Mouse (Mus musculus): ENCODE data around the gene Cmpk1. TPM values are rescaled to one million over a fixed set of nuclear protein-coding genes. Genes with fewer than 3 reads are reported as not detected.
A peak's percentile ranks its signal among the peaks of the same experiment; 100 is the strongest.
"Not testable (repeated sequence)": the region's sequence is repeated elsewhere in the genome, so short reads cannot be mapped to it uniquely, and the experiment has no call there.

Cmpk1 gene
- polyA plus RNA-seq, 1 experiment = 48.7 TPM

- WGBS = 45% methylated on average over 3 of the region's 3 CpGs
- Histone ChIP-seq H3K4me3 (replicated peaks; ENCODE audit: insufficient read depth, low read depth, low read length) (no peak overlapping the region), H3K27ac (ENCODE audit: insufficient read depth, low read length) (no peak overlapping the region), H3K4me1 (ENCODE audit: control insufficient read depth, insufficient read depth, low read length) (no peaks in the 10 kb centered on the region), H3K27me3 (ENCODE audit: control insufficient read depth, insufficient read depth, low read length) (no peaks in the 10 kb centered on the region)
- TF ChIP-seq POLR2A (IDR thresholded peaks at IDR 0.05; ENCODE audit: borderline replicate concordance, insufficient read depth, low read length) = no peak
- TF ChIP-seq CTCF (IDR thresholded peaks at IDR 0.05; ENCODE audit: borderline replicate concordance, insufficient read depth, low read depth, low read length) = no peak; the same call in 1 of the 2 replicates
- peak in 1 of 2 experiments; percentile 21 for DNase-seq
Measured at GRCm38 (mm10) chr4:114997051-114997450, 10.0 kb upstream of the Cmpk1 start.

- Histone ChIP-seq H3K4me3 (replicated peaks; ENCODE audit: insufficient read depth, low read depth, low read length) (no peak overlapping the region), H3K4me1 (ENCODE audit: control insufficient read depth, insufficient read depth, low read length) (no peaks in the 10 kb centered on the region), H3K27ac (ENCODE audit: insufficient read depth, low read length) (no peak overlapping the region), H3K27me3 (ENCODE audit: control insufficient read depth, insufficient read depth, low read length) (no peaks in the 10 kb centered on the region)
- TF ChIP-seq CTCF (IDR thresholded peaks at IDR 0.05; ENCODE audit: borderline replicate concordance, insufficient read depth, low read depth, low read length) (no peak), POLR2A (IDR thresholded peaks at IDR 0.05; ENCODE audit: borderline replicate concordance, insufficient read depth, low read length) (no peak)
- WGBS = 88% methylated on average over 3 of the region's 3 CpGs
- no peak for DNase-seq
Measured at GRCm38 (mm10) chr4:114994218-114994617, 7.2 kb upstream of the Cmpk1 start.

- H3K4me3 ChIP-seq (replicated peaks; ENCODE audit: insufficient read depth, low read depth, low read length) = peak overlapping the region; percentile 74
- TF ChIP-seq CTCF (IDR thresholded peaks at IDR 0.05; ENCODE audit: borderline replicate concordance, insufficient read depth, low read depth, low read length) (no peak), POLR2A (IDR thresholded peaks at IDR 0.05; ENCODE audit: borderline replicate concordance, insufficient read depth, low read length) (no peak)
- peak overlapping the region; percentile 98 for H3K27ac ChIP-seq (ENCODE audit: insufficient read depth, low read length)
- 2% methylated on average over 8 of the region's 8 CpGs for WGBS
- H3K4me1 ChIP-seq (ENCODE audit: control insufficient read depth, insufficient read depth, low read length) = no peaks in the 10 kb centered on the region
- H3K27me3 ChIP-seq (ENCODE audit: control insufficient read depth, insufficient read depth, low read length) = no peaks in the 10 kb centered on the region
- DNase-seq = no peak
Measured at GRCm38 (mm10) chr4:114986211-114986590, 840 bp downstream of the Cmpk1 start.

GRCm38 (mm10) chr4:114983020-114983419 lies 4.0 kb downstream of the Cmpk1 start:
- no peak overlapping the region for H3K4me3 ChIP-seq (replicated peaks; ENCODE audit: insufficient read depth, low read depth, low read length)
- no peak for TF ChIP-seq CTCF (IDR thresholded peaks at IDR 0.05; ENCODE audit: borderline replicate concordance, insufficient read depth, low read depth, low read length)
- WGBS = 85% methylated on average over 1 of the region's 1 CpGs
- H3K27me3 ChIP-seq (ENCODE audit: control insufficient read depth, insufficient read depth, low read length) = no peaks in the 10 kb centered on the region
- no peaks in the 10 kb centered on the region for H3K4me1 ChIP-seq (ENCODE audit: control insufficient read depth, insufficient read depth, low read length)
- no peak for DNase-seq
- no peak overlapping the region for H3K27ac ChIP-seq (ENCODE audit: insufficient read depth, low read length)

- 88% methylated on average over 1 of the region's 1 CpGs for WGBS
- no peak for TF ChIP-seq CTCF (IDR thresholded peaks at IDR 0.05; ENCODE audit: borderline replicate concordance, insufficient read depth, low read depth, low read length)
- TF ChIP-seq POLR2A (IDR thresholded peaks at IDR 0.05; ENCODE audit: borderline replicate concordance, insufficient read depth, low read length) = no peak
- Histone ChIP-seq H3K4me3 (replicated peaks; ENCODE audit: insufficient read depth, low read depth, low read length) (no peak overlapping the region), H3K4me1 (ENCODE audit: control insufficient read depth, insufficient read depth, low read length) (no peaks in the 10 kb centered on the region), H3K27me3 (ENCODE audit: control insufficient read depth, insufficient read depth, low read length) (no peaks in the 10 kb centered on the region), H3K27ac (ENCODE audit: insufficient read depth, low read length) (no peak overlapping the region)
- DNase-seq = no peak
Measured at GRCm38 (mm10) chr4:114982619-114983018, 4.4 kb downstream of the Cmpk1 start.

- WGBS = 96% methylated on average over 1 of the region's 1 CpGs
- no peak overlapping the region for H3K27ac ChIP-seq (ENCODE audit: insufficient read depth, low read length)
- no peaks in the 10 kb centered on the region for H3K27me3 ChIP-seq (ENCODE audit: control insufficient read depth, insufficient read depth, low read length)
- no peak overlapping the region for H3K4me3 ChIP-seq (replicated peaks; ENCODE audit: insufficient read depth, low read depth, low read length)
- TF ChIP-seq CTCF (IDR thresholded peaks at IDR 0.05; ENCODE audit: borderline replicate concordance, insufficient read depth, low read depth, low read length) (no peak), POLR2A (IDR thresholded peaks at IDR 0.05; ENCODE audit: borderline replicate concordance, insufficient read depth, low read length) (no peak)
- DNase-seq = no peak
- H3K4me1 ChIP-seq (ENCODE audit: control insufficient read depth, insufficient read depth, low read length) = no peaks in the 10 kb centered on the region
Measured at GRCm38 (mm10) chr4:114973229-114973740, 13.8 kb downstream of the Cmpk1 start.

GRCm38 (mm10) chr4:114970736-114971135 lies 16.3 kb downstream of the Cmpk1 start:
- DNase-seq = no peak
- Histone ChIP-seq H3K4me3 (replicated peaks; ENCODE audit: insufficient read depth, low read depth, low read length) (no peak overlapping the region), H3K4me1 (ENCODE audit: control insufficient read depth, insufficient read depth, low read length) (no peaks in the 10 kb centered on the region), H3K27me3 (ENCODE audit: control insufficient read depth, insufficient read depth, low read length) (no peaks in the 10 kb centered on the region), H3K27ac (ENCODE audit: insufficient read depth, low read length) (no peak overlapping the region)
- 95% methylated on average over 5 of the region's 5 CpGs for WGBS
- TF ChIP-seq POLR2A (IDR thresholded peaks at IDR 0.05; ENCODE audit: borderline replicate concordance, insufficient read depth, low read length) (no peak), CTCF (IDR thresholded peaks at IDR 0.05; ENCODE audit: borderline replicate concordance, insufficient read depth, low read depth, low read length) (no peak)

GRCm38 (mm10) chr4:114960881-114961280 lies 26.2 kb downstream of the Cmpk1 start:
- not testable (repeated sequence) for H3K27ac ChIP-seq (ENCODE audit: insufficient read depth, low read length); DNase-seq; H3K4me1 ChIP-seq (ENCODE audit: control insufficient read depth, insufficient read depth, low read length); H3K27me3 ChIP-seq (ENCODE audit: control insufficient read depth, insufficient read depth, low read length); H3K4me3 ChIP-seq (replicated peaks; ENCODE audit: insufficient read depth, low read depth, low read length)
- WGBS = 96% methylated on average over 2 of the region's 2 CpGs
